Mouse (Mus musculus): ENCODE results near the gene Gjb4. TPM values are rescaled to one million over a fixed set of nuclear protein-coding genes. Genes with fewer than 3 reads are reported as not detected.

The Gjb4 gene
- polyA plus RNA-seq, 1 experiment from 2014 or later, result 0.06 TPM

DNA sequence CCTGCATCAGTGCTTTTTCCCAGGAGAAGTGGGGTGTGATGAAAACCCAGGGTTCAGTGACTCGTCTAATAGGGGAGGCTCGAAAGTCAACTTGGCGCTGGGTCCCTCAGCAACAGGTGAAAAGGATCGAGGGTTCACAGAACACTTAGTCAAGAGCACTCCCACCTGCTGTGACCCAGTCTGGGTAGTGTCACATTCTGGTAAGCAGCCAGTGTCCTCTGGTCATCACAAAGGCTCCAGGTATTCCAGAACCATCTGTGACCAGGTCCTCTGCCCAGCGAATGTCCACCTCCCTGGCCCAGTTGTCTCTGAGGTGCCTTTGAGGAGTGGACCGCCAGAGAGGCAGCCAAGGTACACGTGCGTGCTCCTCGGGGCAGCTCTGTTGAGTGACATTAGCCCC is 42.3 kb downstream of the Gjb4 start:
- H3K27me3 ChIP-seq (ENCODE audit: control insufficient read depth, insufficient read depth, low read depth, low read length), result peaks cover 8% of the 10 kb centered on the region; the same call in 1 of the 2 replicates
- no peaks in the 10 kb centered on the region for H3K4me1 ChIP-seq (ENCODE audit: control insufficient read depth, low read depth, low read length)
- no peak overlapping the region for H3K4me3 ChIP-seq (ENCODE audit: low read depth, low read length)
- H3K9ac ChIP-seq (ENCODE audit: low read depth, low read length), result no peak overlapping the region
- no peak overlapping the region for H3K27ac ChIP-seq (ENCODE audit: low read length)
- H3K9me3 ChIP-seq (replicated peaks; ENCODE audit: control insufficient read depth, low read length), result no peaks in the 10 kb centered on the region
- WGBS (ENCODE audit: insufficient replicate concordance), result 56% methylated on average over 9 of the region's 9 CpGs
- H3K36me3 ChIP-seq (ENCODE audit: control insufficient read depth, insufficient read depth), result no peaks in the 10 kb centered on the region
- H3K4me2 ChIP-seq (ENCODE audit: low read depth, low read length), result no peak overlapping the region
- no peak for ATAC-seq (ENCODE audit: low read depth)

DNA sequence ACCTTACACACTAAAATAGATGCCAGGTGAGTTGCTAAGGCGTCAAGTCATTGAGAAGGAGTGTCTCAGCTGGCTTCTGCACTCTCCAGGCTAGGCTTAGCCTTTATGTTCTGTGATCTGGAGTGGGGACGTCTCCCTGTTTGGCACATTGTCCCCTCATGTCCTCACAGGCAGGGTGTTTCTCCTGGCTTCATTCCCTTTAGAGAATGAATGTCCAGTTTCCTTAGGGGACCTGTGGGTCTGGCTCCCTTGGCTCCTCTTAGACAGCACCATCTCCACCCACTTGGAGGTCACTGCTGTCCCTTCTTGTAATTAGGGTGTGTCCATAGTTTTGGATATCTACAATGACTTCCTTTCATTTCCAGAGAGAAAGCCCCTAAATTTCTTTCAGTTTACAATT is 47.0 kb downstream of the Gjb4 start:
- Histone ChIP-seq H3K27ac (ENCODE audit: low read length) (no peak overlapping the region), H3K9me3 (replicated peaks; ENCODE audit: control insufficient read depth, low read length) (no peaks in the 10 kb centered on the region), H3K4me3 (ENCODE audit: low read depth, low read length) (no peak overlapping the region), H3K4me2 (ENCODE audit: low read depth, low read length) (no peak overlapping the region), H3K4me1 (ENCODE audit: control insufficient read depth, low read depth, low read length) (no peaks in the 10 kb centered on the region), H3K36me3 (ENCODE audit: control insufficient read depth, insufficient read depth) (no peaks in the 10 kb centered on the region), H3K9ac (ENCODE audit: low read depth, low read length) (no peak overlapping the region), H3K27me3 (ENCODE audit: control insufficient read depth, insufficient read depth, low read depth, low read length) (no peaks in the 10 kb centered on the region)
- WGBS (ENCODE audit: insufficient replicate concordance), result 44% methylated on average over 2 of the region's 2 CpGs
- ATAC-seq (ENCODE audit: low read depth), result no peak

DNA sequence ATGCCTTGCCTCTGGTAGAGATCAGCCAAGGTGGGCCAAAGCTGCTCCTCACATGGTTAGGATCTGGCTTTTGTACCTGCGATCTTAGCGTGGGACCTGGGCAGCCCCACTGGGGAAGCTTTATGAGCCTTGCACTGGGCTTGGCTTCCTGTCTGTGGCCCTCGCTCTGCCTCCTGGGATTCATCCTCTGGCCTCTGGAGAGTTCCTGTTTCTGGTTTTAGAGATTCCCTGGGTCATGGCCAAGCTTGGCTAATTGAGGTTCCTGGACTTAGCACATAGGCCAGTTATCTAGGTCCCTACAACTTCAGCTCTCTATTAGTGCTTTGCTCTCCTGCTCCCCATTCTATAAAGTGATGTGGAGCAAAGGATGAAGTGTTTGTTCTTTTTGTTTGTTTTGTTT is 50.1 kb downstream of the Gjb4 start:
- H3K36me3 ChIP-seq (ENCODE audit: control insufficient read depth, insufficient read depth), result no peaks in the 10 kb centered on the region
- no peak overlapping the region for H3K4me3 ChIP-seq (ENCODE audit: low read depth, low read length)
- no peaks in the 10 kb centered on the region for H3K9me3 ChIP-seq (replicated peaks; ENCODE audit: control insufficient read depth, low read length)
- WGBS (ENCODE audit: insufficient replicate concordance), result 27% methylated on average over 3 of the region's 3 CpGs
- no peaks in the 10 kb centered on the region for H3K27me3 ChIP-seq (ENCODE audit: control insufficient read depth, insufficient read depth, low read depth, low read length)
- no peak for ATAC-seq (ENCODE audit: low read depth)
- H3K4me1 ChIP-seq (ENCODE audit: control insufficient read depth, low read depth, low read length), result no peaks in the 10 kb centered on the region
- H3K4me2 ChIP-seq (ENCODE audit: low read depth, low read length), result no peak overlapping the region
- no peak overlapping the region for H3K9ac ChIP-seq (ENCODE audit: low read depth, low read length)
- no peak overlapping the region for H3K27ac ChIP-seq (ENCODE audit: low read length)

Other genes with a start within 250 kb of the Gjb4 start
- gene Tmem35b, start 230.4 kb downstream of the Gjb4 start, polyA plus RNA-seq (2015; fragmentation: Nextera tagmentation; extraction: Ambion mirVana), result 8.2 and 8.5 TPM in 2 replicates
- gene Dlgap3, start 184.9 kb downstream of the Gjb4 start, polyA plus RNA-seq (2015; fragmentation: Nextera tagmentation; extraction: Ambion mirVana), result 0.19 and 0.24 TPM in 2 replicates
- 24.5 and 24.6 TPM in 2 replicates for gene Smim12, start 110.3 kb downstream of the Gjb4 start, polyA plus RNA-seq (2015; fragmentation: Nextera tagmentation; extraction: Ambion mirVana)
- 1.8 and 2.8 TPM in 2 replicates for gene Gja4, start 40.0 kb downstream of the Gjb4 start, polyA plus RNA-seq (2015; fragmentation: Nextera tagmentation; extraction: Ambion mirVana)
- gene Gjb3, start 23.2 kb downstream of the Gjb4 start, polyA plus RNA-seq (2015; fragmentation: Nextera tagmentation; extraction: Ambion mirVana), result 0.18 and 0.33 TPM in 2 replicates
- 0.06 and 0.07 TPM in 2 replicates for gene Gjb5, start 4.1 kb upstream of the Gjb4 start, polyA plus RNA-seq (2015; fragmentation: Nextera tagmentation; extraction: Ambion mirVana)